Mouse (Mus musculus): ENCODE data around the gene Fads2.

The Fads2 gene

GRCm38 (mm10) chr19:10040866-10041387, 60.6 kb downstream of the Fads2 start:
- peak; percentile 79 for DNase-seq

- no peak for DNase-seq
These were observed 61.9 kb downstream of the Fads2 start for GRCm38 (mm10) chr19:10039615-10040014.

GRCm38 (mm10) chr19:10038910-10039309, 62.6 kb downstream of the Fads2 start:
- no peak for DNase-seq

- no peak for DNase-seq
These were observed 63.2 kb downstream of the Fads2 start for GRCm38 (mm10) chr19:10038364-10038763.

GRCm38 (mm10) chr19:10037534-10037933, 64.0 kb downstream of the Fads2 start:
- no peak for DNase-seq

- peak; percentile 67 for DNase-seq
These were observed 66.6 kb downstream of the Fads2 start for GRCm38 (mm10) chr19:10034785-10035447.

GRCm38 (mm10) chr19:10034356-10034755, 67.2 kb downstream of the Fads2 start:
- no peak for DNase-seq

- peak; percentile 63 for DNase-seq
These were observed 68.2 kb downstream of the Fads2 start for GRCm38 (mm10) chr19:10033211-10033973.

- DNase-seq: no peak
These were observed 71.8 kb downstream of the Fads2 start for GRCm38 (mm10) chr19:10029746-10030145.

GRCm38 (mm10) chr19:10025169-10025875, 76.2 kb downstream of the Fads2 start:
- no peak for DNase-seq

- no peak for DNase-seq
These were observed 78.2 kb downstream of the Fads2 start for GRCm38 (mm10) chr19:10023304-10023758.

- no peak for DNase-seq
These were observed 78.9 kb downstream of the Fads2 start for GRCm38 (mm10) chr19:10022414-10023303.

- DNase-seq: no peak
These were observed 79.6 kb downstream of the Fads2 start for GRCm38 (mm10) chr19:10021981-10022380.

- DNase-seq: no peak
These were observed 82.3 kb downstream of the Fads2 start for GRCm38 (mm10) chr19:10019214-10019760.

- no peak for DNase-seq
These were observed 83.1 kb downstream of the Fads2 start for GRCm38 (mm10) chr19:10018527-10018818.

- DNase-seq: peak; percentile 70
These were observed 83.7 kb downstream of the Fads2 start for GRCm38 (mm10) chr19:10017637-10018526.

- DNase-seq: no peak
These were observed 85.4 kb downstream of the Fads2 start for GRCm38 (mm10) chr19:10016151-10016550.

GRCm38 (mm10) chr19:10015442-10015841, 86.1 kb downstream of the Fads2 start:
- no peak for DNase-seq

GRCm38 (mm10) chr19:10014824-10015223, 86.7 kb downstream of the Fads2 start:
- DNase-seq: no peak

GRCm38 (mm10) chr19:10013913-10014312, 87.6 kb downstream of the Fads2 start:
- DNase-seq: no peak

- no peak for DNase-seq
These were observed 88.2 kb downstream of the Fads2 start for GRCm38 (mm10) chr19:10013348-10013747.
